Mouse (Mus musculus) liver, postnatal 0 days (tissue): ENCODE data around the gene Exd2.

Source experiments
- CTCF ChIP-seq: sonication (generic); IDR thresholded peaks from 2 replicates; pipeline ENCODE4 v1.5.1; 2016; ENCODE audit warnings: antibody characterized with exemption, low read depth
- EP300 ChIP-seq: IDR thresholded peaks from 2 replicates; pipeline ENCODE4 v1.6.1; 2016; ENCODE audit warnings: antibody characterized with exemption, low read depth, mild to moderate bottlenecking

DNA sequence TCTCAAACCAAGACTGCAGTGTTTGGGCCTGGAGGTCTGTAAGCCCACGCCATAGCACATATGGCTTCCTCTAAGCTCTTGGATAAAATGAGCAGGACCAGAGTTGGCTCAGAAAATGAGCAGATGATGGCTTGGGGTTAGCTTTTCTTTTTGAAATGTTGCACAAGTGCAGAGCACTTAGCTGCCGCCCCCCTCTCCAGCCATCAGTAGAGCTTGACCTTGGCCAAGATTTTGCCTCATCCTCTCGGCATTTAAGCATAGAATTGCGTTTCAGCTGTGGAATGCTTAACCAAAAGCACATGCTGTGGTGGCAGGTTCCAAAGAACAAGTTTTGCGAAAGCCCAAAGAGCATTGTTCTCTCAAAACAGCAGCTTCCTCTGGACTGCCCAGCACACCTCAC, 41.8 kb downstream of the Exd2 start:
- TF ChIP-seq CTCF (no peak), EP300 (no peak)
